Mouse (Mus musculus): ENCODE measurements around the gene Gm1553. TPM values are rescaled to one million over a fixed set of nuclear protein-coding genes. Genes with fewer than 3 reads are reported as not detected.

Gm1553 gene
- polyA plus RNA-seq (2012; rRNA removed): not detected in 2 replicates

DNA sequence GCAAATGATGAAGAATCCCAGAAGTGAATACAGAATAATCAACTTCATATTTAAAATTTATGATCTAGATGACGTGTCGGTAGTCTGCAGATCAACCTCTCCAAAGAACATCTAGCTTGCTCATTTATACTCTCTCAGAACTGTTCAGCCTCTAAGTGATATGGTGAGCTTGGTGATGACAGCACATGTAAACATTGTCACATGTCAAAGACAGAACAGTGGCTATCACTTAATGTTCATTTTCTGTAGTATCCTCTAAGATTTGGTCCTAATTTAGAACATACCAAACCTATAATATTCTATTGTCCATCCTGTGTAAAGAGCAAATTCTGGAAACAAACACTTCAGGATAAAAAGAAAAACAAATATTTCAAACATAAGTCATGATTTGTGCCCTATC, at the start of gene Gm1553:
Gene Gm1553, minus strand, starts transcription at position 101 of the 400 bp plus-strand sequence.

Other genes starting within 250 kb of the Gm1553 start
- gene 4932415D10Rik, start 176.0 kb downstream of the Gm1553 start, polyA plus RNA-seq (2012; rRNA removed): not detected in 2 replicates
- 0.44 TPM in 1 of 2 replicates, not detected in the other for gene Gm4924, start 138.4 kb downstream of the Gm1553 start, polyA plus RNA-seq (2012; rRNA removed)
- 48.9 and 52.9 TPM in 2 replicates for gene 1190007I07Rik, start 130.6 kb upstream of the Gm1553 start, polyA plus RNA-seq (2012; rRNA removed)
- 17.1 and 19.1 TPM in 2 replicates for gene Tdg, start 137.2 kb upstream of the Gm1553 start, polyA plus RNA-seq (2012; rRNA removed)
- 0.99 and 1.2 TPM in 2 replicates for gene Glt8d2, start 198.0 kb upstream of the Gm1553 start, polyA plus RNA-seq (2012; rRNA removed)
- gene Hcfc2, start 203.5 kb upstream of the Gm1553 start, polyA plus RNA-seq (2012; rRNA removed): 4.3 and 5.3 TPM in 2 replicates